Mouse (Mus musculus) liver, embryonic 11.5 days (tissue): ENCODE measurements around the gene Dnajb8. TPM values are rescaled to one million over a fixed set of nuclear protein-coding genes. Genes with fewer than 3 reads are reported as not detected.

Source experiments
- ATAC-seq: fragments of 200-750 bp; cut with Nextera tagmentation; replicated peaks from 2 replicates; pipeline ENCODE4 v1.8.0; 2017; ENCODE audit warnings: moderate number of reproducible peaks, mild to moderate bottlenecking, moderate TSS enrichment, moderate library complexity; ENCODE audit not compliant: low FRiP score
- DNase-seq: peaks from one replicate; pipeline ENCODE4 v3.0.0-alpha.2; 2017; ENCODE audit warnings: low spot score
- H3K27ac ChIP-seq: fragments of 300-500 bp; sonication (generic); 2 replicates; pipeline ENCODE4 v1.5.1; 2014; ENCODE audit warnings: mild to moderate bottlenecking, low read depth, low read length, control low read depth
- H3K27me3 ChIP-seq: fragments of 300-500 bp; sonication (generic); replicated peaks from 2 replicates; pipeline ENCODE4 v1.6.1; 2014; ENCODE audit warnings: low read length, mixed read lengths; ENCODE audit not compliant: control insufficient read depth, insufficient read depth
- H3K36me3 ChIP-seq: fragments of 300-500 bp; sonication (generic); 2 replicates; pipeline ENCODE4 v1.6.1; 2014; ENCODE audit warnings: mild to moderate bottlenecking, low read length, moderate library complexity, mixed read lengths; ENCODE audit not compliant: control insufficient read depth, insufficient read depth
- H3K4me1 ChIP-seq: fragments of 300-500 bp; sonication (generic); replicated peaks from 2 replicates; pipeline ENCODE4 v1.6.1; 2014; ENCODE audit warnings: low read length, mixed read lengths; ENCODE audit not compliant: control insufficient read depth, insufficient read depth
- H3K4me2 ChIP-seq: fragments of 300-500 bp; sonication (generic); 2 replicates; pipeline ENCODE4 v1.6.1; 2014; ENCODE audit warnings: mild to moderate bottlenecking, control low read depth, moderate library complexity
- H3K4me3 ChIP-seq: fragments of 300-500 bp; sonication (generic); 2 replicates; pipeline ENCODE4 v1.5.1; 2014; ENCODE audit warnings: low read depth, low read length, control low read depth
- H3K9ac ChIP-seq: fragments of 300-500 bp; sonication (generic); 2 replicates; pipeline ENCODE4 v1.6.1; 2014; ENCODE audit warnings: low read depth, low read length, control low read depth
- H3K9me3 ChIP-seq: fragments of 300-500 bp; sonication (generic); 2 replicates; pipeline ENCODE4 v1.6.1; 2016; ENCODE audit warnings: low read length, inconsistent platforms, mixed read lengths; ENCODE audit not compliant: control insufficient read depth
- WGBS: fragments of 180-500 bp; shearing (Covaris S2); extraction: QIAGEN DNeasy Blood & Tissue Kit; methylation state at CpG from one replicate; pipeline ENCODE4 v1.1.7; 2014; 5-methylcytosine and 5-hydroxymethylcytosine counted together
- polyA plus RNA-seq: library from polyadenylated mRNA; unstranded; fragments of >200 nt; fragmentation: Nextera tagmentation; extraction: Ambion mirVana; gene quantifications from 2 replicates; pipeline ENCODE4 v1.2.1, GENCODE M21; 2014

Gene Dnajb8
- polyA plus RNA-seq, 1 experiment from 2014 or later = not detected

DNA sequence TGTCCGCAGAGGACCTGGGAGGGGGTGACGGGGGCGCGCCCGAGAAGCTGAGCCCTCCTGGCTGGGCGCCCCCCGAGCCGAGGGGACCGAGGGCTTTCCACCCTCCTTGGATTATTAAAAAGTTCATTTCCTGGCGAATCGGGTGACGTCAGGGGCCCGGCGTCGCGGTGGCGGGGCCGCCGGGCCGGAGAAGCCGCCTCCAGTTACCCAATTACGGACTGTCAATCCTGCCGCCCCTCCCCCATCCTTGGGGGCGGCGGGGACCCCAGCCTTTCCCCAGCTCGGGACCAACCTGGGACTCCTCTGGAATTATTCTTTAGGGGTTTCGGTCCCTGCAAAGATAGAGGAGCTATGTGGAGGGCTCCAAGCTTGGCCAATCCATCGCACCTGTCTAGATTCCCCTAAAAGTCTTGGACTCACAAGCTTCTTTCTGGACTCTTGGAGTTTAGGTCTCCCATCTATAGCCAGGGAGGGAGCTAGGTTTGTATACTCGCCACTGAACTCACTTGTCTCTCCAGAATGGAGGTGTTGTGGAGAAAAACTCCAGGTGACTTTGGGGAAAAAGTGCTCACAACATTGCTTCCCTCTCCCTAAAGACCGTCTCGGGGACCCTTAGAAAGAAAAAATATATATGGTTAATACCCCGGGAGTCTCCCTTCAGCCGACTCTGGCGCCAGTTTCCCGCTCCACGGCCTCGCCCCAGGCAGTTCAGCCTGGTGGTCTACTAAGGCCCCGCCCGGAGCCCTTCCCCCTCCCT, 24.6 kb upstream of the Dnajb8 start:
- ATAC-seq (no peak), DNase-seq (peak; percentile 62)
- Histone ChIP-seq H3K4me3 (peak overlapping the region; percentile 53), H3K9me3 (no peaks in the 10 kb centered on the region), H3K9ac (peak overlapping the region; percentile 30; the same call in 1 of the 2 replicates), H3K27ac (no peak overlapping the region), H3K36me3 (no peaks in the 10 kb centered on the region), H3K4me2 (peak overlapping the region; percentile 90), H3K27me3 (peaks cover 100% of the 10 kb centered on the region), H3K4me1 (peaks cover 52% of the 10 kb centered on the region)
- 2% methylated on average over 36 of the region's 39 CpGs for whole genome bisulfite sequencing

DNA sequence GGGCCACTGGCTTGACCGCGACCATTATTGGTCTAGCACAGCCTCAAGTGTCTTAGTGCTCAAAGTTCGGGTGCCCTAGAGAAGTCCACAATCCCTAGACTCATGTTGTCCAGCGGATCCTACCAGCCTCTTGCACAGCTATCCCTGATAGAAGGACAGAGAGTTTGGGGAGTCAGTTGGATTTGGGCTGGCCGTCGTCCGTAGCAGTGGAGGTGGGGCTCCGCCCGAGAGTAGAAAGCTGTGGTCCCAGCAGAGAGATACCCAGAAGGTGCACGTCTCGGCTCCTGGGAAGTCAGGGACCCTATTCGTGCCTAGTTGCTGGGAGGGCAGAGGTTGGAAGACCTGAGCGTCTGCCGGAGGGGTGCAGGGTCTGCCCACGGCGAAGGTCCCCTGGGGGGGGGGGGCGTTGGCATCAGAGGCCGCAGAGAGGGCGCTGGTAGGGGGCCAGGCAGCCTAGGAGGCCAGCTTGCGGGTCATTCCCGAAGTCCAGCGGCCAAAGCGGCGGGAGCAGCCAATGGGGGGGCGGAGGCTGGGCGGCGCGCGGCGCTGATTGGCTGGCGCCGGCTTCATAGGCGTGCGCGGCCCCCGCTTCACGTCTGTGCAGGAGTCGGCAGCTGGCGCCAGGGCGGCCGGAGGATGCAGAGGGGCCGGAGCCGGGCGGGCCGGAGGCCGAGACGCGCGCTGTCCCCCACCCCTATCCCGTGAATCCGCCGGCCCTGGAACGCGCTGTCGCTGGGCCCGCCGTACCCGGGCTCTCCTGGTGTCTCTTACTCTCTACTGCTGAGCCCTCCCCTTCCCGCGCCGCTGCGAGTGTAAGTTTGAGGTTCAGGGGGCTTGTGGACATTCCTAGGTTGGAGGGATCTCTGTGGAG, 23.8 kb upstream of the Dnajb8 start:
- ATAC-seq (peak; percentile 56), DNase-seq (peak; percentile 83)
- peak overlapping the region; percentile 34 for H3K9ac ChIP-seq
- H3K27me3 ChIP-seq = peaks cover 98% of the 10 kb centered on the region
- no peaks in the 10 kb centered on the region for H3K9me3 ChIP-seq
- peaks cover 55% of the 10 kb centered on the region for H3K4me1 ChIP-seq
- H3K27ac ChIP-seq = no peak overlapping the region
- H3K4me2 ChIP-seq = peak overlapping the region; percentile 90
- H3K4me3 ChIP-seq = peak overlapping the region; percentile 53
- under 1% methylated on average over 45 of the region's 62 CpGs for WGBS
- no peaks in the 10 kb centered on the region for H3K36me3 ChIP-seq

DNA sequence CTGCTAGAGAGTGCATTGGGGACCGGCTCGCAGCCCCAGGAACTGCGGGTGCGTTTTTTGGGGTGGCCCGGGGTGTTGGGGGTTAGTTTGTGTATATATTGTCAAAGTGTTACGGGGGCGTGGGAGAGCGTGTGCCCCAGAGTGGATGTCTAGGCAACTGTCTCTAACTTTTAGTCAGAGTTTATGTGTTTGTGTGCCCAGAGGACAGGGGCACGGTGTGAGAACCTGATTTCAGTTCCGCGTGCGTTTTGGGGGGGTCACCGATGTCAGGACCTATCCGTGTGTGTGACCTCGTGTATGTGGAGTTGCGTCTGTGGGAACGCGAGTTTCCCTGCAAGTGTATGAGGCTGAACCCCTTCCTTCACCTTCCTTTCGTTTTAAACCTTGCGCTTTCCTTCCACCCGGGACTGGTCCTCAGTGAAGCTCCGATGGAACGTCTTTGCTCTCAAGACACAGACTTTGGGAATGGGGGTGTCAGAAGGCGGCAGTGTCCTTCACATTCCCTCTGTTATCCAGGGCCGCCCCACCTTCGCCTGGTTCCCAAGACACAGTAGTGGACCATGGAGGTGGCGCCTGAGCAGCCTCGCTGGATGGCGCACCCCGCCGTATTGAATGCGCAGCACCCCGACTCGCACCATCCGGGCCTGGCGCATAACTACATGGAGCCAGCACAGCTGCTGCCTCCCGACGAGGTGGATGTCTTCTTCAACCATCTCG, 22.9 kb upstream of the Dnajb8 start:
- Histone ChIP-seq H3K27ac (no peak overlapping the region), H3K4me2 (peak overlapping the region; percentile 90), H3K27me3 (peaks cover 97% of the 10 kb centered on the region), H3K9me3 (no peaks in the 10 kb centered on the region), H3K9ac (peak overlapping the region; percentile 34; the same call in 1 of the 2 replicates), H3K4me3 (peak overlapping the region; percentile 53), H3K36me3 (no peaks in the 10 kb centered on the region), H3K4me1 (peaks cover 54% of the 10 kb centered on the region)
- peak; percentile 56 for DNase-seq
- no peak for ATAC-seq
- WGBS = 1% methylated on average over 39 of the region's 39 CpGs

DNA sequence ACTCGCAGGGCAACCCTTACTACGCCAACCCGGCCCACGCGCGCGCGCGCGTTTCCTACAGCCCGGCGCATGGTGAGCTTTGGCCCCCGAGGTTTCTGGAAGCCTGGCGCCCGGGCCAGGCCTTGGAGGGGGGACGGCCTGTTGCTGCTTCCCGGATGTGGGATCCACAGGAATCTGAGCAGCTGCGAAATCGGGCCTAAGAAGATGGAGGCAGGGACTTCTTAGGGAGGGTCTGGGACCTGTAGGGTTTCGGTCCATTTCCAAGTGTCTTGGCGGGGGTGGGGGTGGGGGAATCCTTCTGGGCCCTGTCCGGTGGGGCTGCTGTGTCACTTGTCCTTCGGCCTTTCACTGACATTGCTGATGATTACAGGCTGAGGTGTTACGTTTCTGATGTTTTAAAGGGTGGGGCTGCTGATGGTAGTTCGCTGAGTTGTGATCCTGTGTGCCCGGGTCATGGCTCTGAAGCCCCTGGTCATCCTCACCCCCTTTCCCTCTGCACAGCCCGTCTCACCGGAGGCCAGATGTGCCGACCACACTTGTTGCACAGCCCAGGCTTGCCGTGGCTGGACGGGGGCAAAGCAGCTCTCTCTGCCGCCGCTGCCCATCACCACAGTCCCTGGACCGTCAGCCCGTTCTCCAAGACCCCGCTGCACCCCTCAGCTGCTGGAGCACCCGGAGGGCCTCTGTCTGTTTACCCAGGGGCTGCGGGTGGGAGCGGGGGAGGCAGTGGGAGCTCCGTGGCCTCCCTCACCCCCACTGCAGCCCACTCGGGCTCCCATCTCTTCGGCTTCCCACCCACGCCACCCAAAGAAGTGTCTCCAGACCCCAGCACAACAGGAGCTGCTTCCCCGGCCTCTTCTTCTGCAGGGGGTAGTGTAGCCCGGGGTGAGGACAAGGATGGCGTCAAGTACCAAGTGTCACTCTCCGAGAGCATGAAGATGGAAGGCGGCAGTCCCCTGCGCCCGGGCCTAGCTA, 22.1 kb upstream of the Dnajb8 start:
- H3K4me2 ChIP-seq = peak overlapping the region; percentile 90
- WGBS = 13% methylated on average over 50 of the region's 50 CpGs
- peak; percentile 44 for DNase-seq
- peak overlapping the region; percentile 53 for H3K4me3 ChIP-seq
- peaks cover 53% of the 10 kb centered on the region for H3K4me1 ChIP-seq
- H3K36me3 ChIP-seq = no peaks in the 10 kb centered on the region
- no peaks in the 10 kb centered on the region for H3K9me3 ChIP-seq
- ATAC-seq = no peak
- H3K27ac ChIP-seq = no peak overlapping the region
- H3K9ac ChIP-seq = no peak overlapping the region; the same call in 1 of the 2 replicates
- H3K27me3 ChIP-seq = peaks cover 96% of the 10 kb centered on the region

DNA sequence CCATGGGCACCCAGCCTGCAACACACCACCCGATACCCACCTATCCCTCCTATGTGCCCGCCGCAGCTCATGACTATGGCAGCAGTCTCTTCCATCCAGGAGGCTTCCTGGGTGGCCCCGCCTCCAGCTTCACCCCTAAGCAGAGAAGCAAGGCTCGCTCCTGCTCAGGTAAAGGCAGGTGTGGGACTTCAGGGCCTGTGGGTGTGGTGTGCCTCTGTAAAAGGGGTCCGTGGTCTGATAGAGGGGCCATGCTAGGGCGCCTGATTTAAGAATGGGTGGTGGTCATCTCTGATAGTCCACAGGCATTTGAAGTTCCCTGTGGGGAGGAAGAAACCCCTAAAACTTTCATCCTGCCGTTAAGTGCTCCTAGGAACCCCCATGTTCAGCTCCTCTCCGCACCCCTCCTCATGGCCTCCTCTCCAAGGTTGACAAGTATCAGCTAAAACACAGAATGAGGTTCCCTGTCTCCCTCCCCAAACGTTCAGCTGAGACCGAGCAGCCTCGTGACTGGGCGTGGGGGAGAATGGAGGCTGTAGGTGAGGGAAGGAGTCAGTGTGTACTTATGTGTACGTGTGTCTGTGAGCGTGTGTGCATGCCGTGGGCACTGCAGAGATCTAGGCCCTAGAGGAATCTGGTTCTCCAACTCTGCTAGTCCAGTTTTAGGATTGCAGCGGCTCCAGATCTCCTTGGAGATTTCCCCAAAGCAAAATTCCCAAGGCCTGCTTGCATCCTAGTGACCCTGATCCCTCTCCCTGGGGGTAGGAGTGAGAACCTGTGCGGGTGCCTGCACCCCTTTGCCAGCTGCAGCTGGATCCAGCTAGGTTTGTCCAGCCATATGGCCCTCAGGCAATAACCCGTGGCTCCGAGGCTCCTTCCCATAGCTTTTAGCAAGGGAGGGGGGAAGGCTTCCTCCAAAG, 21.1 kb upstream of the Dnajb8 start:
- Histone ChIP-seq H3K4me1 (peaks cover 55% of the 10 kb centered on the region), H3K27me3 (peaks cover 95% of the 10 kb centered on the region), H3K9me3 (no peaks in the 10 kb centered on the region), H3K36me3 (no peaks in the 10 kb centered on the region), H3K4me2 (peak overlapping the region; percentile 90), H3K27ac (no peak overlapping the region; the same call in 1 of the 2 replicates), H3K4me3 (peak overlapping the region; percentile 53), H3K9ac (no peak overlapping the region)
- no peak for DNase-seq
- 31% methylated on average over 20 of the region's 20 CpGs for WGBS
- no peak for ATAC-seq

DNA sequence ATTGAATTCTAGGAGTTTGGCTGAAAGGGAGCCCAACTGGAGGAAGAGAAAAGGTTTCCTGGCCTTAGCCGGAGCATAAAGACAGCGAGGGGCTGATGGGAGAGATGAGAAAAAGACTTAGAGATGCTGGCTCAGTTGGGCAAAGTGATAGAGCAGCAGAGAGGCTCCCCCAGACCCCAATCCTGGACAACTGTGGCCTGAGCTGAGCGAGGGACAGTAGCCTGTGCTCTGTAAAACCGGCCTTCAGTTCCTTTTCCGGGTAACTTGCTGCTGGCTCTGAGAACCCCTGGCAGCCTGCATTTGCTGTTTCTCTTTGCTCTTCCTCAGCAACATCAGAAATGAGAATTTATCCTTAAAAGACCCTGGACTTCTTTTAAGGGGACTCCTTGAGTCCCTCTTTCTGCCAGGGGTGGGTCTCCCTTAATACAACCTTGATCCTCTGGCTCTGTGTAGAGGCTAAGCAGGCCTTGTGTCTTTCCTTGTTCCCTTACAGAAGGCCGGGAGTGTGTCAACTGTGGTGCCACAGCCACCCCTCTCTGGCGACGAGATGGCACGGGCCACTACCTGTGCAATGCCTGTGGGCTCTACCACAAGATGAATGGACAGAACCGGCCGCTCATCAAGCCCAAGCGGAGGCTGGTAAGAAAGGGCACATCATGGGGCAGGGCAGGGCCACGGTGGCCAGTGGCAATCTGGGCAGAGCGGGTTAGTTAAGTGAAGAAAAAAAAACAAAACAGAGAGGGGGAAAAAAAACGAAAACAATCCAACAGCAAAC, 20.0 kb upstream of the Dnajb8 start:
- Histone ChIP-seq H3K27me3 (peaks cover 90% of the 10 kb centered on the region), H3K4me3 (no peak overlapping the region; the same call in 1 of the 2 replicates), H3K36me3 (no peaks in the 10 kb centered on the region), H3K4me1 (peaks cover 62% of the 10 kb centered on the region), H3K9ac (no peak overlapping the region), H3K9me3 (no peaks in the 10 kb centered on the region), H3K4me2 (peak overlapping the region; percentile 60), H3K27ac (peak overlapping the region; percentile 63)
- WGBS = 19% methylated on average over 15 of the region's 15 CpGs
- ATAC-seq = no peak
- DNase-seq = no peak
